Mouse (Mus musculus) frontal cortex, postnatal 10 days (tissue): ENCODE measurements around the gene Tceal1.

ENCODE experiments used
- DNase-seq, 2 experiments: peaks; one replicate each; pipeline ENCODE4 v3.0.0; 2022; ENCODE audit warnings: low spot score in 2 of 2, mixed read lengths in 1 of 2

Gene Tceal1

GRCm38 (mm10) chrX:136755464-136755863 is 47.7 kb downstream of the Tceal1 start:
- DNase-seq, result peak in 1 of 2 experiments; percentile 18
